In genomic region chr4:93334636-93335117, GRCm38 (mm10) we compare ENCODE assay signal across 8 mouse cellular contexts. TPM values are rescaled to one million over a fixed set of nuclear protein-coding genes. Genes with fewer than 3 reads are reported as not detected.
A peak's percentile ranks its signal among the peaks of the same experiment; 100 is the strongest.
DNase-seq lines count a peak whose midpoint lies in the region; ATAC-seq and TF ChIP-seq lines count a peak whose summit lies in the region.

No protein-coding gene starts in this region.

- H3K36me3 ChIP-seq in embryonic facial prominence, embryonic 15.5 days = no peaks in the 10 kb centered on the region
- no peaks in the 10 kb centered on the region for H3K36me3 ChIP-seq in kidney, embryonic 14.5 days (ENCODE audit: control insufficient read depth, insufficient read depth, low read length)
- no peaks in the 10 kb centered on the region for H3K36me3 ChIP-seq in limb, embryonic 14.5 days (ENCODE audit: control insufficient read depth, insufficient read depth, low read length)
- no peaks in the 10 kb centered on the region for H3K36me3 ChIP-seq in midbrain, postnatal 0 days (ENCODE audit: insufficient read depth, low read length)

- peak overlapping the region; percentile 91 for H3K4me2 ChIP-seq in embryonic facial prominence, embryonic 15.5 days (replicated peaks)
- H3K4me2 ChIP-seq in kidney, embryonic 14.5 days (replicated peaks; ENCODE audit: low read depth, low read length) = peak overlapping the region; percentile 88
- peak overlapping the region; percentile 87 for H3K4me2 ChIP-seq in limb, embryonic 14.5 days (replicated peaks; ENCODE audit: low read depth, low read length, severe bottlenecking)
- H3K4me2 ChIP-seq in midbrain, postnatal 0 days (ENCODE audit: low read depth, low read length, poor library complexity, severe bottlenecking) = peak overlapping the region; percentile 87

- H3K27me3 ChIP-seq in embryonic facial prominence, embryonic 15.5 days = no peaks in the 10 kb centered on the region
- no peaks in the 10 kb centered on the region for H3K27me3 ChIP-seq in kidney, embryonic 14.5 days (ENCODE audit: control insufficient read depth, insufficient read depth, low read length)
- no peaks in the 10 kb centered on the region for H3K27me3 ChIP-seq in limb, embryonic 14.5 days (ENCODE audit: control insufficient read depth, insufficient read depth, low read length)
- no peaks in the 10 kb centered on the region for H3K27me3 ChIP-seq in midbrain, postnatal 0 days (ENCODE audit: insufficient read depth, low read length)

- no peaks in the 10 kb centered on the region for H3K9me3 ChIP-seq in embryonic facial prominence, embryonic 15.5 days (replicated peaks)
- no peaks in the 10 kb centered on the region for H3K9me3 ChIP-seq in kidney, embryonic 14.5 days (ENCODE audit: control insufficient read depth, low read length)
- H3K9me3 ChIP-seq in limb, embryonic 14.5 days (ENCODE audit: control insufficient read depth, low read length) = no peaks in the 10 kb centered on the region
- H3K9me3 ChIP-seq in midbrain, postnatal 0 days (ENCODE audit: low read length) = no peaks in the 10 kb centered on the region

- TF ChIP-seq POLR2A in bone marrow macrophage, adult 2 months (IDR thresholded peaks at IDR 0.05; ENCODE audit: borderline replicate concordance, low read depth, low read length) = peak; percentile 68; the same call in 1 of the 2 replicates
- 0 out of 2 replicates have a peak, but pooled peaks have one; percentile 9 for TF ChIP-seq POLR2A in limb, embryonic 14.5 days (IDR thresholded peaks at IDR 0.05; ENCODE audit: borderline replicate concordance, extremely low read depth, insufficient read depth, insufficient read length)

- DNase-seq in A20 (ENCODE audit: low read depth, low spot score) = peak; percentile 81
- DNase-seq in heart, adult 9 months (ENCODE audit: low spot score in 2 of 2) = peak; percentile 88 to 91
- peak; percentile 71 for DNase-seq in limb, embryonic 14.5 days (ENCODE audit: low spot score)
- DNase-seq in midbrain, postnatal 0 days (ENCODE audit: low spot score) = peak; percentile 71
- DNase-seq in spleen, postnatal 14 days (ENCODE audit: low spot score in 2 of 2) = peak; percentile 79 to 81

- H3K4me3 ChIP-seq in bone marrow macrophage, adult 2 months (ENCODE audit: insufficient read depth, low read length) = peak overlapping the region; percentile 95
- H3K4me3 ChIP-seq in embryonic facial prominence, embryonic 15.5 days (replicated peaks) = peak overlapping the region; percentile 75
- H3K4me3 ChIP-seq in kidney, embryonic 14.5 days (ENCODE audit: low read length) = peak overlapping the region; percentile 69
- peak overlapping the region; percentile 73 for H3K4me3 ChIP-seq in limb, embryonic 14.5 days (replicated peaks; ENCODE audit: low read length)
- H3K4me3 ChIP-seq in midbrain, postnatal 0 days (ENCODE audit: low read depth, low read length) = peak overlapping the region; percentile 74

- under 1% methylated on average over 48 of the region's 49 CpGs for WGBS in embryonic facial prominence, embryonic 15.5 days
- 1% methylated on average over 49 of the region's 49 CpGs for WGBS in kidney, embryonic 14.5 days
- WGBS in limb, embryonic 14.5 days = 0% methylated on average over 45 of the region's 49 CpGs
- under 1% methylated on average over 48 of the region's 49 CpGs for WGBS in midbrain, postnatal 0 days

- H3K27ac ChIP-seq in bone marrow macrophage, adult 2 months (ENCODE audit: insufficient read depth, low read depth, low read length) = peak overlapping the region; percentile 98
- peak overlapping the region; percentile 94 for H3K27ac ChIP-seq in embryonic facial prominence, embryonic 15.5 days (replicated peaks)
- peak overlapping the region; percentile 93 for H3K27ac ChIP-seq in kidney, embryonic 14.5 days (ENCODE audit: low read depth, low read length)
- H3K27ac ChIP-seq in limb, embryonic 14.5 days (replicated peaks; ENCODE audit: low read depth, low read length) = peak overlapping the region; percentile 94
- H3K27ac ChIP-seq in midbrain, postnatal 0 days (ENCODE audit: low read depth, low read length) = peak overlapping the region; percentile 90

- H3K4me1 ChIP-seq in bone marrow macrophage, adult 2 months (ENCODE audit: control insufficient read depth, insufficient read depth, low read length) = peaks cover 3% of the 10 kb centered on the region; the same call in 1 of the 2 replicates
- 0 out of 2 replicates have a peak, but pooled peaks cover 3% of the 10 kb centered on the region for H3K4me1 ChIP-seq in embryonic facial prominence, embryonic 15.5 days
- no peaks in the 10 kb centered on the region for H3K4me1 ChIP-seq in kidney, embryonic 14.5 days (ENCODE audit: control insufficient read depth, insufficient read depth, low read length)
- no peaks in the 10 kb centered on the region for H3K4me1 ChIP-seq in limb, embryonic 14.5 days (ENCODE audit: control insufficient read depth, insufficient read depth, low read length)
- H3K4me1 ChIP-seq in midbrain, postnatal 0 days (ENCODE audit: insufficient read depth, low read length) = no peaks in the 10 kb centered on the region

- H3K9ac ChIP-seq in embryonic facial prominence, embryonic 15.5 days = peak overlapping the region; percentile 76
- peak overlapping the region; percentile 92 for H3K9ac ChIP-seq in kidney, embryonic 14.5 days (ENCODE audit: low read depth, low read length)
- H3K9ac ChIP-seq in limb, embryonic 14.5 days (ENCODE audit: low read depth, low read length, severe bottlenecking) = peak overlapping the region; percentile 97
- H3K9ac ChIP-seq in midbrain, postnatal 0 days (replicated peaks; ENCODE audit: low read length, poor library complexity, severe bottlenecking) = peak overlapping the region; percentile 89

- no peak for TF ChIP-seq CTCF in bone marrow macrophage, adult 2 months (IDR thresholded peaks at IDR 0.05; ENCODE audit: low read depth, low read length)
- no peak for TF ChIP-seq CTCF in midbrain, postnatal 0 days (IDR thresholded peaks at IDR 0.05)

- ATAC-seq in embryonic facial prominence, embryonic 15.5 days (ENCODE audit: insufficient number of reproducible peaks, low FRiP score, low TSS enrichment, low read depth) = peak; percentile 90
- peak; percentile 96 for ATAC-seq in kidney, embryonic 14.5 days (ENCODE audit: low FRiP score, low TSS enrichment)
- peak; percentile 88 for ATAC-seq in limb, embryonic 14.5 days (ENCODE audit: low FRiP score, low read depth)
- peak; percentile 88 for ATAC-seq in midbrain, postnatal 0 days (ENCODE audit: low FRiP score)

RNA-seq across cellular contexts. Expression of gene Tusc1, which starts 0.6 kb away (rescaled TPM):
- polyA plus RNA-seq in bone marrow macrophage, adult 2 months (2012; ENCODE audit: insufficient read depth, insufficient read length, missing spikeins) = 19.0 and 24.3 TPM in 2 replicates
- 7.1 and 7.6 TPM in 2 replicates for polyA plus RNA-seq in embryonic facial prominence, embryonic 15.5 days (2015; fragmentation: Nextera tagmentation; extraction: Ambion mirVana)
- polyA plus RNA-seq in kidney, embryonic 14.5 days (2014; fragmentation: Nextera tagmentation; extraction: Ambion mirVana) = 7.1 and 7.8 TPM in 2 replicates
- 9.5 and 12.2 TPM in 2 replicates for polyA plus RNA-seq in limb, embryonic 14.5 days (2012; rRNA removed)
- 10.6 and 11.1 TPM in 2 replicates for polyA plus RNA-seq in limb, embryonic 14.5 days (2014; fragmentation: Nextera tagmentation; extraction: Ambion mirVana)
- total RNA-seq in midbrain, postnatal 0 days (2014; rRNA removed) = 16.4 and 18.5 TPM in 2 replicates
- 17.1 and 19.8 TPM in 2 replicates for polyA plus RNA-seq in midbrain, postnatal 0 days (2015; fragmentation: Nextera tagmentation; extraction: Ambion mirVana)

Comparison
In these comparisons a context has a peak if more than half of its experiments do, and no peak if none do; other contexts are left out.
1. Peak in every context shown above with its lines: DNase-seq, ATAC-seq, H3K4me3 ChIP-seq and H3K27ac ChIP-seq.